Mouse (Mus musculus) Patski (cell line): Measurements from ENCODE around the gene Fstl1. TPM values are rescaled to one million over a fixed set of nuclear protein-coding genes. Genes with fewer than 3 reads are reported as not detected.
A peak's percentile ranks its signal among the peaks of the same experiment; 100 is the strongest.

Source experiments
- ATAC-seq: fragments of 100-300 bp; one replicate; pipeline ENCODE4 v1.8.0; 2021
- CTCF ChIA-PET: fragments of 350-600 bp; sonication (Branson Sonifier 250); formaldehyde crosslinking; loops from one replicate; lab custom pipeline; 2022; ENCODE audit warnings: inconsistent platforms; lab: Charles Lee
- POLR2A ChIA-PET: fragments of 350-600 bp; sonication (Branson Sonifier 250); formaldehyde crosslinking; loops from one replicate; lab custom pipeline; 2022; ENCODE audit warnings: antibody characterized with exemption, inconsistent platforms; lab: Charles Lee
- DNase-seq: peaks from one replicate; pipeline ENCODE4 v3.0.0-alpha.2; 2011; ENCODE audit warnings: low read depth, low spot score
- H3K27me3 ChIP-seq: fragments of 371-371 bp; one replicate; pipeline ENCODE4 v1.5.1; 2021
- CTCF ChIP-seq: fragments of 100-300 bp; IDR thresholded peaks from one replicate; pipeline ENCODE4 v1.5.1; 2021
- in situ Hi-C: fragments of 300-500 bp; cut with MboI; formaldehyde crosslinking; loops from 3 replicates; pipeline ENCODE4 v1.11.1; 2018; ENCODE audit warnings: low pct_unique_long_range_greater_than_20kb, mixed read lengths
- polyA plus RNA-seq: library from polyadenylated mRNA; unstranded; gene quantifications from one replicate; pipeline ENCODE4 v1.2.3, GENCODE M21; 2021

Gene Fstl1
- polyA plus RNA-seq = 283 TPM

- no peak for TF ChIP-seq CTCF
- no peaks in the 10 kb centered on the region for H3K27me3 ChIP-seq
- POLR2A ChIA-PET = no interaction called here
- ATAC-seq (peak; percentile 67), DNase-seq (no peak)
- CTCF ChIA-PET = interaction anchor here (1.5 kb wide), 1 partner anchor 12 kb away, joined by 3 read pairs; no protein-coding TSS in a partner anchor
- in situ Hi-C loops = no loop called here
These were observed at the start of gene Fstl1 for GRCm38 (mm10) chr16:37776860-37777651. Fstl1 (plus strand) TSS chr16:37776873.

- TF ChIP-seq CTCF = no peak
- in situ Hi-C loops = no loop called here
- ATAC-seq = peak; percentile 80
These were observed 48.0 kb upstream of the Fstl1 start for GRCm38 (mm10) chr16:37728674-37729073.

GRCm38 (mm10) chr16:37729381-37730150, 47.1 kb upstream of the Fstl1 start:
- ChIA-PET POLR2A (no interaction called here), CTCF (no interaction called here)
- DNase-seq = no peak
- TF ChIP-seq CTCF = no peak
- no peak for ATAC-seq
- no peaks in the 10 kb centered on the region for H3K27me3 ChIP-seq
- in situ Hi-C loops = no loop called here

More at GRCm38 (mm10) chr16:37728674-37729073, 48.0 kb upstream of the Fstl1 start:
- ChIA-PET CTCF (interaction anchor here (1.0 kb wide), 1 partner anchor 36 kb away, joined by 3 read pairs; no protein-coding TSS in a partner anchor), POLR2A (no interaction called here)
- DNase-seq = no peak
- no peaks in the 10 kb centered on the region for H3K27me3 ChIP-seq

- TF ChIP-seq CTCF = no peak
- ATAC-seq = no peak
- ChIA-PET POLR2A (no interaction called here), CTCF (no interaction called here)
- in situ Hi-C loops = no loop called here
- DNase-seq = no peak
- H3K27me3 ChIP-seq = no peaks in the 10 kb centered on the region
These were observed 46.3 kb upstream of the Fstl1 start for GRCm38 (mm10) chr16:37730293-37730835.

- no peak for TF ChIP-seq CTCF
- in situ Hi-C loops = no loop called here
- CTCF ChIA-PET = no interaction called here
- POLR2A ChIA-PET = no interaction called here
- ATAC-seq (no peak), DNase-seq (no peak)
- no peaks in the 10 kb centered on the region for H3K27me3 ChIP-seq
These were observed 45.2 kb upstream of the Fstl1 start for GRCm38 (mm10) chr16:37731431-37731830.

GRCm38 (mm10) chr16:37732023-37732761, 44.5 kb upstream of the Fstl1 start:
- no peaks in the 10 kb centered on the region for H3K27me3 ChIP-seq
- ChIA-PET POLR2A (no interaction called here), CTCF (no interaction called here)
- TF ChIP-seq CTCF = no peak
- in situ Hi-C loops = no loop called here
- ATAC-seq = no peak
- DNase-seq = no peak

GRCm38 (mm10) chr16:37740076-37740475, 36.6 kb upstream of the Fstl1 start:
- CTCF ChIA-PET = no interaction called here
- in situ Hi-C loops = no loop called here
- no peaks in the 10 kb centered on the region for H3K27me3 ChIP-seq
- no peak for ATAC-seq
- TF ChIP-seq CTCF = no peak
- POLR2A ChIA-PET = no interaction called here
- DNase-seq = no peak

GRCm38 (mm10) chr16:37742266-37742665, 34.4 kb upstream of the Fstl1 start:
- in situ Hi-C loops = no loop called here
- H3K27me3 ChIP-seq = no peaks in the 10 kb centered on the region
- ChIA-PET POLR2A (no interaction called here), CTCF (no interaction called here)
- TF ChIP-seq CTCF = no peak
- DNase-seq (no peak), ATAC-seq (no peak)

- ChIA-PET POLR2A (no interaction called here), CTCF (no interaction called here)
- no peaks in the 10 kb centered on the region for H3K27me3 ChIP-seq
- ATAC-seq = no peak
- TF ChIP-seq CTCF = no peak
- no peak for DNase-seq
- in situ Hi-C loops = no loop called here
These were observed 23.8 kb upstream of the Fstl1 start for GRCm38 (mm10) chr16:37752876-37753275.

- no peak for ATAC-seq
- DNase-seq = no peak
- ChIA-PET CTCF (interaction anchor here (1.0 kb wide), 1 partner anchor 12 kb away, joined by 3 read pairs; no protein-coding TSS in a partner anchor), POLR2A (no interaction called here)
- no peaks in the 10 kb centered on the region for H3K27me3 ChIP-seq
- in situ Hi-C loops = no loop called here
- TF ChIP-seq CTCF = no peak
These were observed 22.9 kb upstream of the Fstl1 start for GRCm38 (mm10) chr16:37753809-37754208.
